ENCODE assay signal across 10 mouse cellular contexts in genomic region chr11:58017422-58017821, GRCm38 (mm10). TPM values are rescaled to one million over a fixed set of nuclear protein-coding genes. Genes with fewer than 3 reads are reported as not detected.
DNase-seq lines count a peak whose midpoint lies in the region; ATAC-seq lines count a peak whose summit lies in the region.
"Had no signal": no experiment of that assay in that cellular context is flagged by ENCODE, and none has a peak within 500 bp of the region (broad histone marks: within the 10 kb centered on the region; RNA-seq: fewer than 3 reads in every experiment).

No protein-coding gene starts in this region.

- no peak overlapping the region for H3K4me3 ChIP-seq in heart, embryonic 16.5 days (ENCODE audit: low read length)
- peak overlapping the region; percentile 42 for H3K4me3 ChIP-seq in megakaryocyte, embryonic 14.5 days (replicated peaks)
- no peak overlapping the region for H3K4me3 ChIP-seq in stomach, embryonic 15.5 days (replicated peaks)
- H3K4me3 ChIP-seq: hindbrain, embryonic 15.5 days had no signal

- 0 out of 2 replicates have a peak, but pooled peaks have one; percentile 24 for ATAC-seq in heart, embryonic 16.5 days (replicated peaks; ENCODE audit: extremely low read depth, insufficient read depth, low FRiP score)
- no peak for ATAC-seq in megakaryocyte, adult 5-6 weeks (ENCODE audit: poor library complexity, severe bottlenecking)
- ATAC-seq in inflammation-experienced regulatory T-cells, adult 6 months: peak; percentile 36
- ATAC-seq in stomach, embryonic 15.5 days (ENCODE audit: insufficient read depth, low FRiP score, low read depth): no peak

- 47% methylated on average over 1 of the region's 1 CpGs for WGBS in heart, embryonic 16.5 days
- WGBS in stomach, embryonic 15.5 days: 39% methylated on average over 1 of the region's 1 CpGs

- H3K9me3 ChIP-seq in heart, embryonic 16.5 days (replicated peaks; ENCODE audit: control insufficient read depth, low read length): no peaks in the 10 kb centered on the region
- H3K9me3 ChIP-seq in megakaryocyte, embryonic 14.5 days: no peaks in the 10 kb centered on the region
- H3K9me3 ChIP-seq in stomach, embryonic 15.5 days: no peaks in the 10 kb centered on the region
- H3K9me3 ChIP-seq: hindbrain, embryonic 15.5 days had no signal

- no peaks in the 10 kb centered on the region for H3K27me3 ChIP-seq in heart, embryonic 16.5 days (ENCODE audit: control insufficient read depth, insufficient read depth, low read length)
- no peaks in the 10 kb centered on the region for H3K27me3 ChIP-seq in megakaryocyte, embryonic 14.5 days (replicated peaks)
- H3K27me3 ChIP-seq in stomach, embryonic 15.5 days (replicated peaks): no peaks in the 10 kb centered on the region
- H3K27me3 ChIP-seq: hindbrain, embryonic 15.5 days had no signal

- H3K4me2 ChIP-seq in heart, embryonic 16.5 days (ENCODE audit: low read depth, low read length): no peak overlapping the region
- no peak overlapping the region for H3K4me2 ChIP-seq in stomach, embryonic 15.5 days
- H3K4me2 ChIP-seq: hindbrain, embryonic 15.5 days had no signal

- H3K27ac ChIP-seq in heart, embryonic 16.5 days (ENCODE audit: low read length): peak overlapping the region; percentile 68
- peak overlapping the region; percentile 21; the same call in 1 of the 2 replicates for H3K27ac ChIP-seq in stomach, embryonic 15.5 days
- H3K27ac ChIP-seq: hindbrain, embryonic 15.5 days had no signal

- H3K4me1 ChIP-seq in heart, embryonic 16.5 days (ENCODE audit: control insufficient read depth, insufficient read depth, low read length): peaks cover 60% of the 10 kb centered on the region
- H3K4me1 ChIP-seq in megakaryocyte, embryonic 14.5 days: peaks cover 97% of the 10 kb centered on the region
- H3K4me1 ChIP-seq in stomach, embryonic 15.5 days: peaks cover 51% of the 10 kb centered on the region

- no peak for DNase-seq in heart, postnatal 4 days
- DNase-seq in thymus, postnatal 10 days (ENCODE audit: low spot score in 2 of 2): no peak
- DNase-seq: cerebellum, adult 2 months; right cerebral cortex, adult 18-20 months had no signal

- peak overlapping the region; percentile 36 for H3K9ac ChIP-seq in heart, embryonic 16.5 days (ENCODE audit: low read length)
- H3K9ac ChIP-seq in stomach, embryonic 15.5 days: no peak overlapping the region
- H3K9ac ChIP-seq: hindbrain, embryonic 15.5 days had no signal

- H3K36me3 ChIP-seq in heart, embryonic 16.5 days (ENCODE audit: control insufficient read depth, insufficient read depth): no peaks in the 10 kb centered on the region
- H3K36me3 ChIP-seq in megakaryocyte, embryonic 14.5 days (replicated peaks; ENCODE audit: low read length): peaks cover 4% of the 10 kb centered on the region
- no peaks in the 10 kb centered on the region for H3K36me3 ChIP-seq in stomach, embryonic 15.5 days
- H3K36me3 ChIP-seq: hindbrain, embryonic 15.5 days had no signal

RNA-seq across cellular contexts. Expression of gene Larp1, which starts 8.6 kb away (rescaled TPM):
- polyA plus RNA-seq in heart, embryonic 16.5 days (2015; fragmentation: Nextera tagmentation; extraction: Ambion mirVana): 12.1 and 12.9 TPM in 2 replicates
- 10 to 100 TPM; 69.6 to 69.9 TPM for total RNA-seq in heart, postnatal 4 days (2021)
- 25.9 and 62.2 TPM in 2 replicates for polyA plus RNA-seq in megakaryocyte, embryonic 14.5 days (2012; ENCODE audit: insufficient read depth, low replicate concordance)
- total RNA-seq in megakaryocyte, adult 5-6 weeks (2015): 62.3 and 65.1 TPM in 2 replicates
- total RNA-seq in megakaryocyte, adult 5-6 weeks (2017): 29.8 and 38.1 TPM in 2 replicates
- 10 to 100 TPM; 21.0 to 29.3 (median 24.1) TPM for polyA plus RNA-seq in inflammation-experienced regulatory T-cells, adult 6 months (2017; shearing (Covaris generic))
- polyA plus RNA-seq in stomach, embryonic 15.5 days (2015; fragmentation: Nextera tagmentation; extraction: Ambion mirVana): 25.6 and 27.4 TPM in 2 replicates

Comparison
In these comparisons a context has a peak if more than half of its experiments do, and no peak if none do; other contexts are left out.
1. ATAC-seq: peak in heart, embryonic 16.5 days (single experiment) and inflammation-experienced regulatory T-cells, adult 6 months (single experiment); none in megakaryocyte, adult 5-6 weeks (single experiment) and stomach, embryonic 15.5 days (single experiment).